Mouse (Mus musculus) gastrocnemius, postnatal 36 days (tissue): ENCODE data around the gene Uxs1. TPM values are rescaled to one million over a fixed set of nuclear protein-coding genes. Genes with fewer than 3 reads are reported as not detected.

ENCODE experiments used
- DNase-seq, 2 experiments: peaks; one replicate each; pipeline ENCODE4 v3.0.0; 2022
- intact Hi-C: fragments of 180-260 bp; cut with DNase I; formaldehyde crosslinking; loops from one replicate; pipeline ENCODE4 v1.15.1; 2025
- long read RNA-seq, 2 experiments: library from polyadenylated mRNA; stranded (forward); transcript quantifications; one replicate each; pipeline ENCODE4 v2.0.0; 2021
- total RNA-seq, 2 experiments: library from RNA; stranded (reverse); gene quantifications; 2 replicates each; pipeline ENCODE4 v1.2.3; 2021

Gene Uxs1
- 10 to 100 TPM; 10.2 to 10.4 TPM for total RNA-seq
- long read RNA-seq, experiment 1, full-length matches to known transcripts = 4 of 10 reads
- long read RNA-seq, experiment 1, partial matches to known transcripts = 3 of 10 reads
- long read RNA-seq, experiment 1, other reads (novel, unspliced or antisense) = 3 of 10 reads
- long read RNA-seq, experiment 2, full-length matches to known transcripts = 6 of 15 reads
- long read RNA-seq, experiment 2, partial matches to known transcripts = 0 of 15 reads
- long read RNA-seq, experiment 2, other reads (novel, unspliced or antisense) = 9 of 15 reads

DNA sequence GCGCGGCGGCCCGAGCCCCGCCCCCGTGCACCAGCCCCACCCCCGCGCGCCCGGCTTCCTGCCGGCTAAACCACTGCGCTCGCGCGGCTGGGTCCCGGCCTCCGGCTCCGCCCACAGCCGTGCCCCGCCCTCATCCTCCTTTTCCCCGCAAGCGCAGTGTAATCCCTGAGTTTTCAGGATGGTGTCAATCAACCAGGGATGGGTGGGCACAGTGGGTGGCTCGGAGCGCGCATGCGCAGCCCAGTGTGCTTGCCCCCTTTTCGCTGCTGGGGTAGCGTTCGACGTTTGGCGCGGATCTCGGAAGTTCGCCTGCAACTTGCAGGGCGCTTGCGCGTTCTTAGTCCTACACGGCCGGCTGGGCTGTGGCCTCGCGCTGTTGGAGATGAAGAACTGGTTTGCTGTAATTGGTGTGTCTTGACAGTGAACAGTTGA, at the start of gene Uxs1:
Gene Uxs1, minus strand, starts transcription at position 38 of the 432 bp plus-strand sequence.
- intact Hi-C loops = no loop called here
- peak; percentile 97 to 98 for DNase-seq

DNA sequence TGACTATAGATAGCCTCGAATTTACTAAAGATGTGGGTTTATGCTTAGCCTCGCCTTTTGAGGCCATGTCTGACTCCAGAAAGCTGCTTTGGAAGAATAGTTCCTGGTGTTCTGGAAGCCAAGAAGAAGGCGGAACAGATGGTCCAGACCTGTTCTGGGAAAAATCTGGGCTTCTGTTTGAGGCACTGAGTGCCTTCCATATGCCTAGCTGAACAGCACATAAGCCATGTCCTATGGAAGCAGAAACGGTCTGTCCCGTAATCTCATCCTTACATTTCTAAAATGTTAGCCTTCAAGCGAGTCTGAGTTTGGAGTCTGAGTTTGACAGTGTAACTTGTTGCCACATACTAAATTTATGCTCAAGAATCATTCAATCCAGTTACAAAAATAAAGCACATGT, 49.6 kb upstream of the Uxs1 start:
- no peak for DNase-seq
- intact Hi-C loops = no loop called here

DNA sequence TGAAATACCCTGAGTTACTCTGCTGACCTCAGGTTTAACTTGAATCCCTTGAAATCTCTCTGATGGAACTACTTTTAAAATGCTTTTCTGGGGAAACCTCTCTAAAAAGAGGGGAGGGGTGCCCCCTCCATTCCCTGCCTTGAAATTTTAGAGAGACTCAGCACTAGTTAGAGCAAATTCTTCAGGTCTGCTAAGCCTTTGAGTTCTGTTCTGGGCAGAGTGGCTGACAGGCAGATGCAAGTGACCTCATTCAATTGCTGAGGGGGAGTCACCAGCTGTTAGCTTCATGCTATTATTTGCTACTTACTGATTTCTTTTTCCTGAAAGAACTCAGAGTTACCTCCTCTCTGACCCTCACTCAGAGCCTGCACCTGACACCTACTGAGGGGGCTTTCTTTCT, 43.5 kb upstream of the Uxs1 start:
- intact Hi-C loops = no loop called here
- DNase-seq = no peak

DNA sequence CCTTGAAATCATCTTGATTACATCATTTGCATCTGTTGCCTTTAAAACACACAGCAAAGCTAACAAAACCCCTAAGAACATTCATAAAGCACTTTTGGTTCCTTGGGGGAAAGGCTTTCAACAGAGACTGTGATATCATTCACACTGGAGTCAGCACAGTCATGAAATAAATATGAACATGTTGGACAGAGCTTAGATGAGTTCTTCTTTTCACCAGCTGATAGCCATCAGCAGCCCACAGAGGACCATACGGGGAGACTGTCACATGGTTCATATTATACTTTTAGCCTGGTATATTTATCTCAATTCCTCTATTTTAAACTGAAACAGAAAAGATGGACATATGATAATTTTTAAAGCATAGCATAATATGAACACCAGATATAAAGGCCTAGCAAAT, 40.9 kb upstream of the Uxs1 start:
- DNase-seq = no peak
- intact Hi-C loops = no loop called here

DNA sequence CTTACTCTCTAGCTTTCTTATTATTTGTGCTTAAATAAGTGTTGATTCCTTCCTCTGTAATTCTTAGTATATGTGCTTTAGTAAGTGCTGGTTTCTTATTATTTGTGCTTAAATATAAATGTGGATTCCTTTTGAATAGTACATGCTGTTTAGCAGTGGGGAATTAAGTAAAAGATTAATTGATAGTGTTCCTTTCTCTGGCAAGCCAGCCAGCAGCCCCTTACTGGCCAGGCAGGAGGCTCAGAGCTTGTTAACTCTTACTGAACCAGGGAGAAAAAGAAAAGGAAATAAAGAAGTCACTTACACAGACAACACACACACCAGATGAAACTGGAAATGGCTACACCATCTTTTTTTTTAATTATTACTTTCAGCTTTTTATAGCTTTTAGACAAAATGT, 37.2 kb upstream of the Uxs1 start:
- DNase-seq = no peak

DNA sequence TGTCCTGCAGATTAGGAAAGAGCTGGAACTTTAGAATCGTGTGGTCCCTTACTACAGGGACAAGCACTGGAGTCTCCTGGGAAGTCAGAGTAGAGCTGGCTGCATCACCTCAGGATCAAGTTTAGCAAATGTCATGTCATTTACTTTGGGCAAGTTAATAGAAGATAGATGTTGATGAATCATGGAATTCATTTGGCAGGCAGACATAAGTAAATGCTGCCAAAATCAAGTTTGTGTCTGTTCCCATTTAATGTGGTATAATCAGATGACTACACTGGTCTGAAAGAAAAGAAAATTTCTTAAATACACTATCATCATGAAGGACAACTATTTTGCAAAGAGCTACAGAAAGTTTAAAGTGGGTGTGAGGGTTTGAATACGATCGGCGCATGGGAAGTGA, 35.0 kb upstream of the Uxs1 start:
- intact Hi-C loops = no loop called here
- DNase-seq = no peak

More for the DNA sequence above, 37.2 kb upstream of the Uxs1 start:
- intact Hi-C loops = no loop called here

DNA sequence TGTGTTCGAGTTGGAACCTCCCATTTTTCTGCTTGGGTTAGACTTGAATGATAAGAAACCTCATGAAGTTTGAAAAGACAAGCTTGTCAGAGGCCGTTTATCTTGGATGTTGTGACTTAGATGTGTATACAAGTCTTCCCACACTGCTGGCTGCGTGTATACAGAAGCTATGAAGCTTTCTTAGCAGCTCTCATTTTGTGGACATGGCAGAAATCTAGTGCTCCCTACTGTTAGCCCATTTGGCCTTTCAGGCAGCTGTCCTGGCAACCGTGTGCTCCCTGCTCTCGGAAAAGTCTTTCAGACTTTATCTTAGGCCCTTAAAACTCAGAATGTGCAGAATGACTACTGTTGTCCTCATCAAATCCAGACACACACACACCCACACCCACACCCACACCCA, 31.4 kb upstream of the Uxs1 start:
- intact Hi-C loops = no loop called here
- DNase-seq = no peak

DNA sequence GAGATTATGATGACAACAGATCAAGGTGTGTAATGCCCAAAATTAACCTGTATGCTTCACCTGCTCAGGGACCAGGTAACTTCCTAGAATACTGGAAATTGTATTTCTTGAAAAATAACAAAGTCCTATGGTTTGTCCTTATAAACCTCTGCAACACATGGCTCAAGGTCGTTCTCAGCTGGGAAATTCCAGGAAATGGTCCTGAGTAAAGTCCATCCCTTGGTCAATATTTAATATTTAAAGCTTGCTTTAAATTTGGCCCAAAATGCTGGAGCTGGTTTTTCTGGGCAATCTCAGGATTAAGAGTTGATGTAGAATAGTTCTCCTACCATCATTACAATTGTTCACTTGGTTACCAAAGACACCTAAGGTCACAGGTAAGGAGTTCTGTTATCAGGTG, 30.1 kb upstream of the Uxs1 start:
- intact Hi-C loops = no loop called here
- DNase-seq = no peak

DNA sequence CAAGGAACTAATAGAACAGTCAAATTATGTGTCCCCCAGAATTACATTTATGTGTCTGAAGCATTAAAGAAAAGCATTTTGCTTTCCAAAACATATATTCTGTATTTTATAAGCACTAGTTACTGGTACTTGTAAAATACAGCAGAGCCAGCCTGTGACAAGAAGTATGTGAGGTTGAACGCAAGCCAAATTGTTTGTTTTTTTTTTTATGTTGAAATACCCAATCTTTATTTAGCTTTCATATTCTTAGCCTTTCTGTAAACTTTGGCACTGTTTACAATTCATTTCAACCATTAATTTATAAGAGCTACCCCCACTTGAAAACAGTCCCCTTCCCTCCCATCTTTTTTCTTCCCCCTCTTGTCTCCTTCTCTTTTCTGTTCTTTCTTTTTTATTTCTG, 28.0 kb upstream of the Uxs1 start:
- DNase-seq = no peak
- intact Hi-C loops = no loop called here

DNA sequence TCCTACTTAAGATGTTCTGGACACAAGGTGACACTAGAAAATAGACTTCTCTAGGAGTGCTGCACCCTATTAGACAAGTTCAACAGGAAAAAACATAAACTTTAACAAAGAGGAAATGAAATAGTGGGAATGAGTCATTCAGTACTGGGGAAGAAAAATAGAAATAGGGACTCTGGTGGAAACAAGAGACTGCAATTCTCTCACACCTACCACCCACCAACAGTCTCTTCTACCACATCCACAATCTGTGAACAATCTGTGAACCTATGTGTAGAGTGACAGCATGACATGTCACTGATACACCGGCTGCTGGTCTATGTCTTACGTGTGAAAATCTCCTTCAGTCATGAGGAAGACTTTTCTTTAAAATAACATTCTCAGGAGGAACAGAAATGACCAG, 15.8 kb upstream of the Uxs1 start:
- intact Hi-C loops = no loop called here
- DNase-seq = no peak

DNA sequence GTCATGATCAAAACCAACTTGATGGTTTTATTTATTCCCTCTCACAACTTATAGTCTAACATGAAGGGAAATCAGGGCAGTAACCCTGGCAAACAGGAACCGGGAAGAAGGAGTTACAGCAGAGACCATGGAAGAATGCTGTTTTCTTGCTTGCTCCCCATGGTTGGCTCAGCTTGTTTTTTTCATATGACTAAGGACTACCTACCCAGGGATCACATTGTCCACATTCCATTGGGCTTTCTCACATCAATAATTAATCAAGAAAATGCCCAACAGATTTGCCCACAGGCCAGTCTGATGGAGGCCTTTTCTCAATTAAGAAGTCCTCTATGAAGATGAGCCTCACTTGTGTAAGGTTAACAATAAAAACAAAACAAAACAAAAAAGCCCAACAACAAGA, 9.6 kb upstream of the Uxs1 start:
- DNase-seq = no peak
- intact Hi-C loops = no loop called here

DNA sequence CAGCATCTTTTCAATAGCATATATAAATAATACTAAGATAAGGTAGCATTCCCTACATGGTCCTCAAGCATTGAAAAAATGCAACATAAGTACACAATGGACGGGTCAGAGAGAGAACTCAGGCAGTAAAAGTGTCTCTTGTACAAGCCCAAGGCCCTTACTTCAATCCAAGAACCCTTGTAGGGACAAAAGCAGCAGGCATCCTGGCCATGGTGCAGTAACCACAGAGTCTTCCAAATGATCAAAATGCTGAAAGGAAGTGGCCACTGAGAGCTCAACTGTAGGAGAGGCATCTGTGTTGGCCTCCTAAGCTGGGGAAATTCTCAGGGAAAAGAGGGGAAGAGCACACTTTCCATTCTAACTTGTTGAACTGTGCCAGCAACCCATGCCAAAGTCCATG, 2.5 kb upstream of the Uxs1 start:
- no peak for DNase-seq
- intact Hi-C loops = no loop called here

DNA sequence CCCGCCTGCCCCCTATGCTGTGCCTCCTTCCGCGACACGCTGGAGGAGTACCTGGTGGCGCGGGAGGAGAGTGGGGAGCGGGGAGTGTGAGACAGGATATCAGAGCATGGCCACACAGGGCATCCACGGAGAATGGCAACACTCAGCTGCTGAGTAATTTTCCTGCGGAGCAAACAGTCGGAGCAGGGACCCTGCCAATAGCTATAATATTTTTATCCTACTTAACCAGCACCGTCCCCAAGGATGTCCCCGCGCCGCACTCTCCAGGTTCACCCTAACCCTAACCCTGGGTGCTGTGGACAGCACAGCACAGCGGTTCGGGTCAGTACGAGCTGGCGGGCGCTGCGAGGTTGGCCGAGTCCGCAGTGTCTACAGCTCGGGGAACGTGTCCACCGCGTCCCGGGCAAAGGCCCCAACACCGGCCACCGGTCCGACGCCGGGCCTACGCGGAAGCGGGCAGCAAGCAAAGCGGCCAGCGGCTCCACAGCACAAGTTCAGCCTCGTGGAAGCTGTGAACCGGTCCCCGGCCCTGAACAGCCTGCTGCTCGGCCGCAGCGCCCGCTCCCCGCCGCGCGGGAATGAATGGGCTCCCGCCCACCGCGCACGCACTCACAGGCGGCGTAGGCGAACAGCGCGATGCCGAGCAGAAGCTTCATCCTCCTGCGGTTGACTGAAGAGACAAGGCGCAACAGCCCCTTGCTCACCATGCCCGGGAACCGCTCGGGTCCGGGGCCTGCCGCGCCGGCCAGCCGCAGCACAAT, 418 bp downstream of the Uxs1 start:
- intact Hi-C loops = no loop called here
- DNase-seq = peak in 1 of 2 experiments; percentile 21

DNA sequence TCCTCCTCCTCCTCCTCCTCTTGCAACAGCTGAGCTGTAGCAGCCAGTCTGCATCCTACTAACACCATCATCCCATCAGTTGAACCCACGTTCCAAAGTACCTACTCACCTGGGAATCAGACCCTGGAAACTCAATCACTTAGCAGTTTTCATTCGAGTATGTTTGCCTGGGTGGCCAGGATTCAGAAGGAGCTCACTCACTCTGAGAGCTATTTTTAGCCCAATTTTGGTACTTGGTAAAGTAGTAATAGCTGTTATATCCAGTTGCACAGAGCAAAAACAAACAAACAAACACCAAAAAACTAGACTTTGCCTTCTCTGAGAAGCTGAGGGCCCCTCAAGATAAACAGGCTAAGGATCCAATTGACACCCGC, 985 bp downstream of the Uxs1 start:
- DNase-seq = no peak
- intact Hi-C loops = no loop called here

DNA sequence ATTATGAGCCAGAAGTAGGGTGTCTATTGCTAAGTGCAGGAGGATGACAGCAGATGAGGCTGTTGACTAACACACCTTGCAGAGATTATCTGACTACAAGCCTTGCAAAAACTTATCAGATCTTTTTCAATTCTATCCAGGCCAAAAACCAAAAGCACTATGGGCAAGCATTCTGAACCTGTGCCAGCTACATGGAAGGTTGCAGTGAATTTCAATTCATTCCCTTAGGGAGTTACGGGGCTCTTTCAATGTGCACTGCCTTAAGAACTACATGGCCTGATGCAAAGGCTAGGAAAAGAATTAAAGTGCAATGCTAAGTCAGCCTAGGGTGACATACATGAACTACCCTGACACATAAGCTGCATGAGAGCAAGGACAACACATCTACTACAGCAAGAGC, 4.2 kb downstream of the Uxs1 start:
- no peak for DNase-seq
- intact Hi-C loops = no loop called here

DNA sequence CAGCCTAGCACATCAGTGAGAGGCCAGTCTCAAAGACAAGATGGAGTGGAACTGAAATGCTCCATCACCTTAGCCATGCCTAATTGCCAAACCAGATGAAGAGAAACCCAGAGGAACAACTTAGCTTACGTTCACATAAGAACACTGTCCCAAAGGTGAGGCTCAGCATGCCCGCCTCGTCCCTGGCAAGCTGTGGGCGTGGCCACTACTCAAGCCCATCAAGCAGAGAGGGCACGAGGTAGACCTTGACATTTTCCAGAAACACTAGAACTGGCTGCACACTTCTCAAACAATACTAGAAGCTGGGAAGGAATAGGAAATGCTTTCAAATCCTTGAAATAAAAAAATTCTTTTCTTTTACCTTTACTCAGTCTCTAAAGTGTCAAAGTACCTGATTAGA, 5.0 kb downstream of the Uxs1 start:
- intact Hi-C loops = no loop called here
- no peak for DNase-seq

DNA sequence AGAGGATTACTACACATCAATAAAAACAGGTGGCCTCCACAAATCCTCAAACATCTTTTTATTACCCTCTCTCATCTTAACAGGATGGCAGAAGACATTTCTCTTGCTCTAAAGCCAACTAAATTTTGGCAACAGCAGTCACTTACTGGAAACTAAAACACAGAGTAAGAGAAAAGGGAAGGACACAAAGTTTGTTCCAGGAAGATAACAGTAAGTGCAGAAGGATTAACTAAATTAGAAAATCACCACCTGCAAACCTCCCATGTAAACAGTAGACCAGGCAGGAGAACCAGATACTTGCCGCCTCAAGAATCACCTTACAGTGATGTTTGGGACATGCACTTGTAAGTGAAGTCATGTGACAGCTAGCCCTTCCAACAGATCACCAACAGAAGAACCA, 5.8 kb downstream of the Uxs1 start:
- intact Hi-C loops = no loop called here
- no peak for DNase-seq

DNA sequence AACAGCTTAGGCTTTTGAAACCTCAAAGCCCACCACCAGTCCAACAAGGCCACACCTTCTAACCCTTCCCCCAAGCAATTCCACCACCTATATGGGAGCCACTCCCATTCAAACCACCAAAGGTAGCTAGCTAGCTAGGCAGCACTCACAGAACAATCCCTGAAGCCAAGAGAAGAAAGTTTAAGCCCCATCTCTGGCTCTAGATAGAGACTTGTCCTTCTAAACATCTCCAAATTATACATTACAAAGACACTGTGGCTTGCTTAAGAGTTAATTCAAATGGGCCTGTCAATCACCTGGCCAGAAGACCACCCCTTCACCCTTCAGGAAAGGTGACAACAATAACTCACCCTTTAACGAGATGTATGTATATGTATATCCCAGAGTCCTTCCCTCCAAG, 7.0 kb downstream of the Uxs1 start:
- intact Hi-C loops = no loop called here
- no peak for DNase-seq

DNA sequence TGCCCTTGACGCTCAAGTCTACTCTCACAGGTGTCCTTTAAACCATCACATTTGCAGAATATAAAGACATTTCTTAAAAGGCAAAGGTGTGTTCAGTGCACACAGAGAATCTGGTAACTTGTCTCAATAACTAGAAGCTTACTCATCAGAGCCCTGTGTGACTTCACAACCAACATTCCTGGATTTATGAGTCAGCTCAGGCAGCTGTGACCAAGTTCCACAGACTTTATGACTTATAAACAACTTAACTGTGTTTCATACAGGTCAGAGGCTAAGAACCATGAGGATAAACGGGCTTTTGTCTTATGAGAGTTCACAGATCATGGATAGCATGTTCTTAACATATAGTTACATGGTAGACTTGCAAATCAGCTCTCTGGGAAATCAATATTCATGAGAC, 8.5 kb downstream of the Uxs1 start:
- no peak for DNase-seq
- intact Hi-C loops = no loop called here

DNA sequence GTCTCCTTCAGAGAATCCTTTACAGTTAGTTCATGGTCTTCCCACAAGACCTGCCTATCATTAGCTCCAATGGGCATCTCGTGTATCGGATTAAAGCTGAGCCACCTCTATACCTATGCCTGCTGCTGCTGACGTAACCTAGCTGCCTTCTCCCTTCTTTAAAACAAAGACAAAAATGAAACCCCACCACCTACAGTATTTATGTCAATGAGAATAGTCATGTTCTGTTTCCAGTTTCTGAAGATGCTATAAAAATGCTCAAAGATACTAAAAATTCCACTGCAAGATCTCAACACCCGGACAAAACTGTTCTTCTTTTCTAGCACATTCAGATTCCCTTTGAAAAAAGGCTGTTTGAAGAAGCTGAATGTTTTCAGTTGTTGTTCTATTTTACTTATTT, 9.2 kb downstream of the Uxs1 start:
- DNase-seq = no peak
- intact Hi-C loops = no loop called here

DNA sequence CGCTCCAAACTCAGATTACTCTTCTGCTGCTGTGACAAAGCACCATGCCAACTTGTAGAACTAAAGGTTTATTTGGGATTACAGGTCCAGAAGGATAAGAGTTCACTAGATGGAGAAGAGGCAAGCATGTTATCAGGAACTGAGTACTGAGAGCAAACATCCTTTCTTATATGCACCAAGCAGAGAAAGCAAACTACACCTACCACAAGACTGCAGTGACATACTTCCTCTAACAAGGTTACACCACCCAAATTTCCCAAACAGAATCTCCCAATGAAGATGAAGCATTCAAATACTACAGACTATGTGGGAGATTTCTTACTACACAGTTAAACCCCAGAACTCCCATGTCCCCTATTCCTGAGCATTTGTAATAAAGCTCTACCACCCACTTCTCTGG, 15.8 kb downstream of the Uxs1 start:
- intact Hi-C loops = no loop called here
- DNase-seq = no peak

DNA sequence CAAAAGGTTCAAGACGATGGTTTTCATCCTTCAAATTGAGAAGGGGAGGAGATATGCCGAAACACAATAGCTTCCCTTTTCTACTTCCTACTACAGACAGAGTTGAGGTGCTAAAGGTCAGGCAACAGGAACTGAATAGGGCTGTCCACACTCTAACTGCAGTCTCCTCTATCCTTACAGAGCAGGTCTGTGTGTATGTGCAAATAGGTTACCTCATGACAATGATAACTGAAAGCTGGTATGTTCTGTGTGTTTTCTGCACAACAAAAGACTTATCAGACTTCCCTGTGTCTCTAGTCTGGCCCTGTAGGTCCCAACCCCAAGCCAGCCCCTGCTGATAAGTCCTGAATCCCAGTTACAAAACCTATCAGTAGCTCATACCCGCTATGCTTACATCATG, 16.5 kb downstream of the Uxs1 start:
- intact Hi-C loops = no loop called here
- DNase-seq = no peak

DNA sequence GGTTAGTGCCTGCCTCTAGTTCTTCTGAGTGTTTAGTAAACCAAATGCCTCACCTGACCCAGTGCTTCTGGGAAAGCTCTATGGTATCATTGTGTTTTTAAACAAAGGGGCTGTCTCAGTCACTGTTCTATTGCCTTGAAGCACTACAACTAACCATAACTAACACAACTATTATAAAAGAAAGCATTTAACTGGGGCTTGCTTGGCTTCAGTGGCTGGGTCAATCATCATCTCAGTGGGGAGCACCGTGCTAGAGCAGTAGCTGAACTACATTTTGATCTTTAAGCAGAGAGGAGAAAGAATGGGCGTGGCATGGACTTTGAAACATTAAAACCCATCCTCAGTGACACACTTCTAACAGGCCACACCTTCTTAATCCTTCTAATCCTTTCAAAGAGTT, 18.2 kb downstream of the Uxs1 start:
- intact Hi-C loops = no loop called here
- DNase-seq = no peak
